Mouse (Mus musculus) myocyte (in vitro differentiated cells): ENCODE results near the gene Coa6. TPM values are rescaled to one million over a fixed set of nuclear protein-coding genes. Genes with fewer than 3 reads are reported as not detected.

ENCODE experiments used
- H3K27me3 ChIP-seq: one replicate; pipeline ENCODE4 v1.6.1; 2011; ENCODE audit not compliant: control insufficient read depth, insufficient read depth, insufficient read length
- H3K36me3 ChIP-seq: one replicate; pipeline ENCODE4 v1.6.1; 2011; ENCODE audit not compliant: control insufficient read depth, insufficient read depth
- H3K4me2 ChIP-seq: one replicate; pipeline ENCODE4 v1.6.1; 2011; ENCODE audit warnings: low read depth, control low read depth
- H3K4me3 ChIP-seq: one replicate; pipeline ENCODE4 v1.5.1; 2011; ENCODE audit warnings: mild to moderate bottlenecking, control low read depth, moderate library complexity
- H3K79me2 ChIP-seq: one replicate; pipeline ENCODE4 v1.6.1; 2011; ENCODE audit not compliant: control insufficient read depth, insufficient read depth
- H3ac ChIP-seq: one replicate; pipeline ENCODE4 v1.6.1; 2011; ENCODE audit not compliant: control insufficient read depth, insufficient read length
- CEBPB ChIP-seq: IDR thresholded peaks from 2 replicates; pipeline ENCODE4 v1.6.1; 2011; ENCODE audit warnings: mild to moderate bottlenecking, moderate library complexity; ENCODE audit not compliant: poor library complexity, insufficient read depth, severe bottlenecking
- E2F4 ChIP-seq: IDR thresholded peaks from one replicate; pipeline ENCODE4 v1.6.1; 2011; ENCODE audit warnings: mild to moderate bottlenecking, control low read depth, moderate library complexity; ENCODE audit not compliant: insufficient read depth
- MAX ChIP-seq: IDR thresholded peaks from one replicate; pipeline ENCODE4 v1.6.1; 2011; ENCODE audit warnings: low read depth, mild to moderate bottlenecking, control low read depth
- MYOD1 ChIP-seq, 3 experiments: IDR thresholded peaks; one replicate each; pipeline ENCODE4 v1.6.1; 2011; ENCODE audit warnings: control low read depth in 2 of 3, low read depth in 2 of 3, mild to moderate bottlenecking in 2 of 3, moderate library complexity in 1 of 3; ENCODE audit not compliant: insufficient read length in 2 of 3, control insufficient read depth in 1 of 3
- MYOG ChIP-seq, 3 experiments: IDR thresholded peaks; one replicate each; pipeline ENCODE4 v1.6.1; 2011; ENCODE audit warnings: control low read depth in 2 of 3, low read depth in 2 of 3, mild to moderate bottlenecking in 2 of 3; ENCODE audit not compliant: insufficient read length in 2 of 3, control insufficient read depth in 1 of 3, insufficient read depth in 1 of 3
- POLR2A ChIP-seq: IDR thresholded peaks from one replicate; pipeline ENCODE4 v1.6.1; 2011; ENCODE audit warnings: low read depth, mild to moderate bottlenecking, control low read depth, moderate library complexity; ENCODE audit not compliant: insufficient read length
- POLR2AphosphoS2 ChIP-seq: IDR thresholded peaks from one replicate; pipeline ENCODE4 v1.6.1; 2011; ENCODE audit warnings: low read depth, control low read depth; ENCODE audit not compliant: insufficient read length
- REST ChIP-seq: IDR thresholded peaks from one replicate; pipeline ENCODE4 v1.6.1; 2011; ENCODE audit warnings: mild to moderate bottlenecking, control low read depth, moderate library complexity; ENCODE audit not compliant: insufficient read depth, insufficient read length
- SRF ChIP-seq: IDR thresholded peaks from one replicate; pipeline ENCODE4 v1.6.1; 2011; ENCODE audit warnings: low read depth; ENCODE audit not compliant: control insufficient read depth, insufficient read length
- TCF12 ChIP-seq: IDR thresholded peaks from one replicate; pipeline ENCODE4 v1.6.1; 2011; ENCODE audit warnings: mild to moderate bottlenecking, control low read depth; ENCODE audit not compliant: poor library complexity, insufficient read depth, severe bottlenecking
- TCF3 ChIP-seq: IDR thresholded peaks from one replicate; pipeline ENCODE4 v1.6.1; 2011; ENCODE audit warnings: low read depth, control low read depth; ENCODE audit not compliant: insufficient read length
- USF1 ChIP-seq: IDR thresholded peaks from one replicate; pipeline ENCODE4 v1.6.1; 2011; ENCODE audit warnings: low read depth, mild to moderate bottlenecking, control low read depth, moderate library complexity
- polyA plus RNA-seq: library from polyadenylated mRNA; unstranded; fragments of >200 nt; fragmentation: generic; extraction: Trizol; gene quantifications from one replicate; pipeline ENCODE4 v1.2.1, GENCODE M21; 2012; ENCODE audit warnings: missing spikeins

Gene Coa6
- polyA plus RNA-seq, 1 experiment = 29.3 TPM

DNA sequence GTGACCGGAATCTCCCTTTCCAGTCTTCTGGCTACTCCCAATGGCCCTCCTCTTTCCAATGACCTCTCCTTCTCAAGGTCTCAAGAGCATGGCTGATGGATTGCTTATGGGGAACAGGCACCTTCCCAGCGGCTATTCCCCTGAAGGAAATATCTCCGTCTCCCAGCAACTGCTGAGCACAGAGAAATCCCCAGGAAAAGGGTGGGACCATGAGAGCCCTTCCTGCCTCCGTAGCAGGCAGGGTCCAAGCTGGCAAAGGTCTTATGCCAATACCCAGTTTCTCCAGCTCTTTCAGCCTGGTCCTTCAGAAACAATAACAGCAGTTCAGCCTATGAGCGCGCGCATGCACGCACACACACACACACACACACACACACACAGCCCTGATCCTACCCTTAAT is 28.8 kb downstream of the Coa6 start:
- Histone ChIP-seq H3K36me3 (peaks cover 7% of the 10 kb centered on the region), H3K4me2 (no peak overlapping the region), H3K27me3 (no peaks in the 10 kb centered on the region), H3K4me3 (no peak overlapping the region), H3K79me2 (no peaks in the 10 kb centered on the region), H3ac (no peak overlapping the region)
- no peak for TF ChIP-seq MYOG (IDR thresholded peaks at IDR 0.05; ENCODE audit: control insufficient read depth in 1 of 3, insufficient read depth in 1 of 3, insufficient read length in 2 of 3, low read depth in 2 of 3)
- TF ChIP-seq POLR2AphosphoS2 = no peak
- no peak for TF ChIP-seq E2F4
- TF ChIP-seq USF1 = no peak
- no peak for TF ChIP-seq SRF
- no peak for TF ChIP-seq TCF12
- no peak for TF ChIP-seq MYOD1 (IDR thresholded peaks at IDR 0.05; ENCODE audit: control insufficient read depth in 1 of 3, insufficient read length in 2 of 3, low read depth in 2 of 3)
- no peak for TF ChIP-seq MAX
- TF ChIP-seq REST = no peak

DNA sequence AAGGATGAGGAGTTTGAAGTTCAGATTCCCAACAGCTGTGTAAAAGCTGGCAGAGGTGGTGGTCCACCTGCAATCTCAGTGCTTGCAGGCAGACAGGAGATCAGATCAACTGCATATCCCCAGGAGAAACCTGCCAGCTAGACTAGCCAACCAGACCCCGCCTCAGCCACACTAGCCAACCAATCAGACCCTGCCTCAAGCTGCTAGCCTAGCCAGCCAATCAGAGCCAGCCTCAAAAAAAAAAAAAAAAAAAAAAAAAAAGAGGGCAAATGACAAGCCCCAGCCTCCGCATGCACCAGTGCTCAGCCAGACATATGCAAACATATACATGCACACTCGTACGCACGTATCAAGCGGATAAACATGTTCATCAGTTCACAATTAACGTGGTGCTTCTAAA is 33.1 kb downstream of the Coa6 start:
- H3K79me2 ChIP-seq = no peaks in the 10 kb centered on the region
- no peak overlapping the region for H3K4me2 ChIP-seq
- H3K4me3 ChIP-seq = no peak overlapping the region
- no peaks in the 10 kb centered on the region for H3K27me3 ChIP-seq
- no peak for TF ChIP-seq MYOD1 (IDR thresholded peaks at IDR 0.05; ENCODE audit: control insufficient read depth in 1 of 3, insufficient read length in 2 of 3, low read depth in 2 of 3)
- TF ChIP-seq POLR2AphosphoS2 = no peak
- TF ChIP-seq USF1 = no peak
- no peak for TF ChIP-seq TCF3
- no peak for TF ChIP-seq SRF
- TF ChIP-seq MAX = no peak
- TF ChIP-seq TCF12 = no peak
- TF ChIP-seq E2F4 = no peak
- TF ChIP-seq POLR2A = no peak
- no peak for TF ChIP-seq CEBPB
- TF ChIP-seq MYOG (IDR thresholded peaks at IDR 0.05; ENCODE audit: control insufficient read depth in 1 of 3, insufficient read depth in 1 of 3, insufficient read length in 2 of 3, low read depth in 2 of 3) = no peak
- TF ChIP-seq REST = no peak
- peaks cover 7% of the 10 kb centered on the region for H3K36me3 ChIP-seq
- H3ac ChIP-seq = no peak overlapping the region

DNA sequence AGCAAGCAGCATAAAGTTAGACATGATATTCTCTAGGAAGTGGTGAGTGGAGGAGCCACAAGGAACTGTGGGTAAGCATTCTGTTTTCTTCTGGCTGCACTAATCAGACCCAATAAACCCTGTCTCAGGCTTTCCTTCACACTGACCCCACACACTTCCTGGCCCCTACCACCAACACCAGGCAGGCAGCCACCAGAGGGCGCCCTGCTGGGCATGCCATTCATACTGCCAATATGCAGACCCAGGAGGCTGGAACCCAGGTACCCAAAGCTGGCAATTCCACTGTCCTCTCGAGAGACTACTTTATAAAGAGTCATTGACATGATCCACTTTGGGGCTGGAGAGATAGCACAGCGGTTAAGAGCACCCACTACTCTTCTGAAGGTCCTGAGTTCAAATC is 38.0 kb downstream of the Coa6 start:
- Histone ChIP-seq H3ac (no peak overlapping the region), H3K79me2 (no peaks in the 10 kb centered on the region), H3K27me3 (no peaks in the 10 kb centered on the region), H3K36me3 (no peaks in the 10 kb centered on the region), H3K4me3 (no peak overlapping the region), H3K4me2 (no peak overlapping the region)
- TF ChIP-seq TCF3 = no peak
- no peak for TF ChIP-seq POLR2A

DNA sequence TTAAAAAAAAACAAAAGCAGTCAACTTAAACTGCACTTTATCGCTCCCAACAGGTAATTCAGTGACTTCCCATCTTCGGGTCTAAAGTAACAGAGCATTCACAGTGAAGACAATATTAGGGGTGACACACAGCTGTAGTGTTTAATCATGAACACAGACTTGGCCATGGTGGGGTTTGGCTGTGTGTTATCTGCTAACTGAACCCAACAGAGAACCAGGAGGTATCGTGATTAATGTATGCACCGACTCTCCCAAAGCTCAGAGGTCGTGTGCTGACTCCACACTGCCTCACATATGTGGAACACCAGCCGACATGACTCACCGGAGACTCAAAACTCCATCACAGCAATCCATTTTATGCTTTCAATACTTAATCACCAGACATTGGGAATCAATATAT is 39.4 kb downstream of the Coa6 start:
- no peak overlapping the region for H3K4me2 ChIP-seq
- no peaks in the 10 kb centered on the region for H3K27me3 ChIP-seq
- no peak overlapping the region for H3ac ChIP-seq
- TF ChIP-seq USF1 (no peak), E2F4 (no peak), MYOD1 (IDR thresholded peaks at IDR 0.05; ENCODE audit: control insufficient read depth in 1 of 3, insufficient read length in 2 of 3, low read depth in 2 of 3) (no peak)
- no peak overlapping the region for H3K4me3 ChIP-seq
- no peaks in the 10 kb centered on the region for H3K79me2 ChIP-seq
- no peaks in the 10 kb centered on the region for H3K36me3 ChIP-seq

DNA sequence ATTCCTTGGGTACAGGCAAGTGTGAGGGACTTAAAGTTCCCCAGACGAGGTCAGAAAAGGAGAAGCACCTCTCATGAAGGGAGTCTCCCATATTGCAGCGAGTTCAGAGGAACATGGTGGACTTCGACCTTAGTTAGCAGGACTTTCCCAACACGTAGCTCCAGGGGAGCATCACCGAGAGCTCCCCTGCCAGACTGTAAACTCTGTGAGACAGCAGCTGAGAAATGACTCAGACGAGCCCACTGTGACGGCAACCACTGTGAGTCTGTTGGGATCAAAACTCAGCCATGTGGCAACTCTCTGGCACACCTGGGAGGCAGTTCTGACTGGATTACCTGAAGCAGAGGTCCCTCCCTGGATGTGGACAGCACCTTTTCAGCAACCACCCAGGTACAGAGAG is 41.8 kb downstream of the Coa6 start:
- no peak overlapping the region for H3ac ChIP-seq
- no peak overlapping the region for H3K4me3 ChIP-seq
- H3K79me2 ChIP-seq = no peaks in the 10 kb centered on the region
- TF ChIP-seq USF1 (no peak), POLR2A (no peak), REST (no peak), E2F4 (no peak), CEBPB (no peak), MYOD1 (IDR thresholded peaks at IDR 0.05; ENCODE audit: control insufficient read depth in 1 of 3, insufficient read length in 2 of 3, low read depth in 2 of 3) (no peak), SRF (no peak), MAX (no peak), POLR2AphosphoS2 (no peak), MYOG (IDR thresholded peaks at IDR 0.05; ENCODE audit: control insufficient read depth in 1 of 3, insufficient read depth in 1 of 3, insufficient read length in 2 of 3, low read depth in 2 of 3) (no peak), TCF3 (no peak)
- H3K27me3 ChIP-seq = no peaks in the 10 kb centered on the region
- peaks cover 3% of the 10 kb centered on the region for H3K36me3 ChIP-seq
- H3K4me2 ChIP-seq = no peak overlapping the region

DNA sequence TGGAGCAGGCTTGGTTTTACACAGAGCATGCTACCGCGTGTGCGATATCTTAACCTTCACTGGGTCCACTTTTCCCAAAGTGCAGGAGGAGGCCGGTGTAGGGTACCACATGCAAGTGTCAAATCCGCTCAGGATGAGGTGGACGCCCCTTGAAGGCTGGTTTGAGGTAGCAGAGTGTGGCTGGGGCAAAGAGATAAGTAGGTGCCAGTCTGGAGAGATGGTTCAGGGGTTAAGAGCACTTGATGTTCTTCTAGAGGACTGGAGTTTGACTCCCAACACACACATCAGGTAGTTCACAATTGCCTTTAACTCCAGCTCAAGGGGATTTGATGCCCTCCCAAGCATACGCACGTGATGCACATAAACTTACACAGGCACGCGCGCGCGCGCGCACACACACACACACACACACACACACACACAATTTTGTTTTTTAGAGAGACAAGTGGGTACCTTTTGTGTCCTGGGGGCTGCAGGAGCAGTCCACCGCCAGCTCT is 51.5 kb downstream of the Coa6 start:
- Histone ChIP-seq H3K36me3 (peaks cover 4% of the 10 kb centered on the region), H3K27me3 (no peaks in the 10 kb centered on the region), H3K4me3 (peak overlapping the region; percentile 31), H3ac (peak overlapping the region; percentile 74), H3K4me2 (peak overlapping the region; percentile 97), H3K79me2 (no peaks in the 10 kb centered on the region)
- TF ChIP-seq REST = no peak
- TF ChIP-seq USF1 = peak; percentile 6
